Mouse (Mus musculus) adipose tissue, adult 10 weeks (tissue): ENCODE measurements around the gene Folh1. TPM values are rescaled to one million over a fixed set of nuclear protein-coding genes. Genes with fewer than 3 reads are reported as not detected.

Source experiments
- polyA plus RNA-seq: library from polyadenylated mRNA; stranded (reverse); fragments of 350-450 nt; fragmentation: Illumina TruSeq; extraction: RNeasy Lipid Tissue Mini Kit (QIAGEN cat#74804); gene quantifications from one replicate; pipeline ENCODE4 v1.2.3, GENCODE M21; 2014; ENCODE audit warnings: low read depth, low replicate concordance

Gene Folh1
- 26.0 TPM for polyA plus RNA-seq

GRCm38 (mm10) chr7:86775617-86776325 lies at the start of gene Folh1:
Gene Folh1 (minus strand): TSS chr7:86775943.

GRCm38 (mm10) chr7:86794727-86795126 lies 19.0 kb upstream of the Folh1 start, which contains the start of gene Vmn2r77:
Gene Vmn2r77 (plus strand): TSS chr7:86795027.

GRCm38 (mm10) chr7:86688030-86688429 lies 87.7 kb downstream of the Folh1 start, which contains the start of gene Olfr292:
Gene Olfr292 (plus strand): TSS chr7:86688330.

Other genes starting within 250 kb of the Folh1 start
- not detected for gene Olfr295, start 192.1 kb downstream of the Folh1 start, polyA plus RNA-seq
- not detected for gene Olfr294, start 159.3 kb downstream of the Folh1 start, polyA plus RNA-seq
- not detected for gene Olfr293, start 126.9 kb downstream of the Folh1 start, polyA plus RNA-seq
- not detected for gene Olfr292, start 87.6 kb downstream of the Folh1 start, polyA plus RNA-seq
- not detected for gene Vmn2r77, start 19.1 kb upstream of the Folh1 start, polyA plus RNA-seq
- not detected for gene Vmn2r78, start 139.2 kb upstream of the Folh1 start, polyA plus RNA-seq
- gene Vmn2r79, start 220.2 kb upstream of the Folh1 start, polyA plus RNA-seq: not detected